Mouse (Mus musculus): Measurements from ENCODE around the gene Gtf3a.

DNA sequence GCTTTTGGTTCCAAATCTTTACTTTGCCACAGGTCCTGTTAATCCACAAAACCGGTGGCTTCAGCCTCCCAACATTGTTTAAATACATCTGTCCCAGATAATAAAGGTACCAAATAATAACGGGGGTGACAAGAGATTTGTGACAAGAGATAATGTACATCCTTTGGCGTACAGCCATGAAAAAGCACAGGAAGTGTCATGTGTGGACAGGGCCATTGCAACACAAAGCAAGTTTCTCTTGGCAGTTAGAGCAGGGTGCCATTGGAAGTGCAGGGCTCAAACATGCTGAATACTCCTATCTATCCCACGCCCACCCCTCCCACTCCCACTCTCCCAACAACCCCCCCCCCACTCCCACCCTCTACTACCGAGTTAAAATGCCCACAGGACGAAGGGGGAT lies 46.5 kb downstream of the Gtf3a start:
- no peak for TF ChIP-seq POLR2A (IDR thresholded peaks at IDR 0.05; ENCODE audit: control insufficient read depth, low read depth, low read length)
- no peak for TF ChIP-seq CTCF (IDR thresholded peaks at IDR 0.05; ENCODE audit: control insufficient read depth, insufficient read depth, insufficient replicate concordance, low read depth, low read length)

Data from testis, adult 2 months (tissue).